Mouse (Mus musculus): ENCODE measurements around the gene Ephb2.

Ephb2 gene

DNA sequence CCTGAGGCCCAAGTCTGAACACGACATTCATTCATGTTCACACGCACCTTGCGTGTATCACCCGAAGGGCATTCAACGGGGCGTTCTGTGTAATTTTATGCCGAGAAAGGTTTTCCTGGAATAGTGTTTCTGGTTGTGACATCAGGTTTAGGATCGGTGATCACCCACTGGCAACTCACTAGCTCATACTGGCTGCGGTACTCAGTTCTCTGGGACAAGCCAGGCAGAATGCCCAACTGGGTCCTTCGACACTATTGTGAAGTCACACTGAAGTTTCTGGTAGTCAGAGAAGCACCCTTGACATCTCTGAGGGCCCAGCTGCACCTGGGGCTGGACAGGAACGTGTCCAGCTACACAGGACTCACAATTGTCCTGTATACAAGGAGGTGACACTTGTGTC is 132.4 kb downstream of the Ephb2 start:
- DNase-seq (ENCODE audit: low spot score in 2 of 2): no peak

DNA sequence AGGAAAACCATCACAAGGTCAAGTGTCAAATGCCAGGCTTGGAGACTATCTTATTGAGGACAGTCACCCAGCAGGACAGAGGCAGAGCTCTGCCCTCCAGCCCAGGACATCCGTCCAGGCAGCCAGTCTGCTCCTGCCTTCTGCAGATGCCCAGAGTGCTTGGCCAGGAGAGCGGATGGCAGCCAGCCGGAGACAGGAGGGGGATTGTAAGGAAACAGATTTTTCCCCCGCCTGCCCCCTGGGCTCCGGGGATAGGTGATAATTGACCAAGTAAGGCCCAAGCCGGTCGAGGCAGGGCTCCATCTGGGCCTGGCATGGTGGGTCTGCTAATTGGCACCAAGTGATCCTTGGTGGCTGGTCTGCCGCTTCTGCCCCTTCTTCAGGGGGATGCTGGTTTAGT is 133.3 kb downstream of the Ephb2 start:
- DNase-seq (ENCODE audit: low spot score in 2 of 2): no peak

DNA sequence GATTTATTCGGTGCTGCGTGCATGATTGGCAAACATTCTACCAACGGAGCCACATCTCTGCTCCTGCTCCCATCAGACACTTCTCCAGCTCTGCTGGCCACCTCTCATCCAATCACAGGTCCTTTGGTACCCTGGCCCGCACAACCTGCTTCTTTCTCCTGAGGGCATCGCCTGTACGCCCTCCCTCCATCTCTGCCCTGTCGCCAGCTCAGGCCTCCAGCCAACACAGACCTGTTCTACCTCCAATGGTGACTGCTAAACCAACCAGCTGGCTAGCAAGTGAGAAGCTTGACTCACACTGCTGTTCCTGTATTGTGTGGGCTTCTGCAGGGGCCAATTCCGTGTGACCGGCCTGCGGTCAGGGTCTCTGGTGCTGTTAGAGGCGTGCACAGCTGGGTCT is 134.6 kb downstream of the Ephb2 start:
- DNase-seq (ENCODE audit: low spot score in 2 of 2): no peak

DNA sequence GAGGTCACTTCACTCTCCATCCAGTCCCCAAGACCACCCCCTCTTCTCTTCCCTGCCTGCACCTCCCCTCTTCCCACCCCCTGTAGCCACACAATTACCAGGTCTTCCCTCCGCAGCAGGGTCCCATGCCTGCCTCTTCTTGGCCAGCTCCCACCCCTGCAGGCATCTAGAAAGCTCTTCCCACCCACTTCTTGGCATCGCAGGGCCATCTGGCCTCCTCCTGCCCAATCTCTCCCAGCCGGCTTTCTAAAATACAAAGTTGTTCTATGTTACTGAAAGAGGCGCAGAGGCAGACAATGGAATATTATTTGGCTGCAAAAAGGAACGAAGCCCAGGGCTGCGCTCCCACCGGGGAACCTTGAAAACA is 136.7 kb downstream of the Ephb2 start:
- DNase-seq (ENCODE audit: low spot score in 2 of 2): no peak

DNA sequence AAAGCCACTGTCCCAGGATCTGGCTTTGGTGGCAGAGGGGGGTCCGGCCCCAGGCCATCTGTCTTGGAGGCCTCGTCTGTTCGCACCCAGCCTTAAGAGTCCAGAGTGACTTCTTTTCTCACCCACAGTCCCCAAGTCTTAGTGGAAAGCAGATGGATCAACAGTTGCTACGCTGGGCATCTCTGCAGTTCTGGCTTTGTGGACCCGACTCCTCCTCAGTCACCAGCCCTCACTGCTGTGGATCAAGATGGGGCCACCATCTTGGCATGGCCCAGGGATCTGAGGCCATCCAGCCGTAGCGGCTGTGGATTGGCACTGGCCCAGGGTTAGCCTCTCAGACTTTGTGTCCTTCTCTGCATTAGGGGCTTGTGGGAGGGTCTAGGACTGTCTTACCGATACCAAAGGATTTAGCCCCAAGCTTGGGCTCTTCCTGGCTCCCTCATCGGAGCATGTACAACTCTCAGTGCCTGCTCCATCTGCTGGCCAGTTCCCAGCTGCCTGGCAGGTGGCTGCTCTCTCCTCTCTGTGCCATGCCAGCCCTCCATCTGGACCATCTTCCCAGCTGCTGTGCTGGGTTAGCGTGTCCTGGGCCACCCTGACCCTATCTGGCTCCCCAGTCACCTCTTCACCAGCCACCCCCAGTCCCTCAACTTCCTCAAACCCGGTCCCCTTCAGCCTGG is 137.2 kb downstream of the Ephb2 start:
- DNase-seq (ENCODE audit: low spot score in 2 of 2): no peak

DNA sequence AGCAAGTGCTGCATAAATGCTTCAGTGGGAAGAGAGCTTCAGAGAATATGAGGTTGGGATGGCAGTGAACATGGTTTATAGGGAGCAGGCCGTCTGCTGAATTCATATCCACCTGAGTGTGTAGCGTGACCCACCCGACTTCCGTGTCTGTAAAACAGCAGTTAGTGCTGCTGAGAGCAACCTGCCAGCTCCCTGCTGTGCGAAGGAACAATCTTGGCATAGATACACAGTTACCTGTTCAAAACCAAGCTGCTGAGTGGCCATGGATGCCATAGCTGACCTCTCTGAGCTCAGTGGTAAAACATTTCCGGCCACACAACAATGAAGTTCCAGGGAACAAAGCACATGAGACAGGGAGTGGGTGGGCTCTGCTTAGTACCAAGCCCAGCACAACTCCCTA is 138.5 kb downstream of the Ephb2 start:
- no peak for DNase-seq (ENCODE audit: low spot score in 2 of 2)

DNA sequence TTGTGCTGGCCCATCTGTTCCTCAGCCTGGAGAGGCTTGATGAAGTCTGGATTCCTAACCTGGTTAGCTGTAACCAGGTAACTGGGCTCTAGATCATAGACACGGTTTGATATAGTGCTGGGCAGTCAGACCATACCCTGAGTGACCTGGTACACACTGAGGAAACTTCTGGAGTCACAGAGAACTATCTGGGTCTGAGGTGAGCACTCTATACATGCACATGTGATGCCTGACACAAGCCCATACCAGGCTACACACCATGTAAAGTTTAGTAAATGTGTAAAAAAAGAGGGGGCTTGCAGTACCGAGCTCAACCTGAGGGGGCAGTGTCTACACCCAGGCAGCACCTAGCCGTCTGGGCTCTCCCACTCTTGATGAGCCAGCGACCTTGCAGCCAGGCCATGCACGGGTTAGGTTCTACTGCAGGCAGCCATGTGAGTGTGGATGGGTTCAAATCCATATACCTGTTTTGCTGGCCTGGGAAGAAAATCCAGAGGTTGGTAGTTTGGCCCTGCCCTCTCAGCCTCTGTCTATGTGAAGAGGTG is 139.3 kb downstream of the Ephb2 start:
- peak; percentile 26 to 39 for DNase-seq (ENCODE audit: low spot score in 2 of 2)

DNA sequence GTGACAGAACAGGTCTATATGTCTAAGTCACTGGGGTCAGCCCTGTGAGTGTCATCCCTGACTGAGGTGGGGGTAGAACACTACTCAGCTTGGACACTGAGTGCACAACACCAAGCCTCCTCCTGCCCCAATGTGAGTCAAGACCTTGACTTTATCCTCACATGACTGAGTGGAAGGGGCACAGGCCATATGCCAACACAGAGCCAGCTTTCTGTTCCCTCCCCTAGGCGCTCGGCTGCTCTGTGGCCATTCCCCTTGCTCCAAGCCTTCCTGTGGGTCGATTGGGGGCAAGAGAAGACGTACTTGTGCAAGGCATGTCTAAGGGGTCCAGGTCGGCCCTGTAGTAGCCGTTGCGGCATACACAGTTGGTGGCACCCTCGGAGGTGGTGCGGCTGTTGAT is 140.1 kb downstream of the Ephb2 start:
- DNase-seq (ENCODE audit: low spot score in 2 of 2): no peak

DNA sequence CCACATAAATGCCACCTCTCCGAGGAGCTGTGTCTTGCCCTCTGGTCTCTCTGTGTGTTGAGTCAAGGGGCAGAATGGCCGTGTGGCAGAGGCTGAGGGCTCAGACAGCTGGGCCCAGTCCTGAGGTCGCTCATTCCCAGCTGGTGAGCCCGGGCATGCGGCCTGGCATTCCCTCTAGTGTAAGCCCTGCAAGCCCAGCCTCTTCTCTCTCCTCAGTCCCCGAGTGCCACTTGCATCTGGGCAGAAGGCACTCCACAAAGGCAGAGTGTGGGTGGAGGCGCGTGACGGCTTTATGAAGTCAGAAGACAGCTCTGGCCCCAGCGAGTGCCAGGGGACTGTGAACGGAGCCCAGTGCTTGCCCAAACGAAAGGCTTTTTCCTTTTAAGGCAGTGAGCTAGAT is 145.8 kb downstream of the Ephb2 start:
- no peak for DNase-seq (ENCODE audit: low spot score in 2 of 2)

DNA sequence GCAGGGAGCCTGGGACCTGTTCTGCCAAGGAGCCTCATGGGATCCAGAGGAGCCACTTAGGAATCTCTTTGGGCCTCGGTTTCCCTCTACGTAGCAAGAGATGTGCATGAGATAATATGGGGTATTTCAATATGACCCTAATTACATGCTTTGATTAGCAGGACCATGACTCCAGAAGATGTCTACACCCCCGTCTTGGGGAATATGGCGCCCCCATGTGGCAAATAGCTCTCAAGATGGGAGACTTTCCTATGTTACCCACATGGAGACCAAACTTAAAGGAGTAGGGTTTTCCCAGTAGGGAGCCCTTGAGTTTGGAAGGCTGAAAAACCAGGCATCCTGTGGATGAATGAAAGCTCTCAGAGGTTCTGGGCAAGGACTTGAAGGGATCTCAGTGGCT is 147.7 kb downstream of the Ephb2 start:
- DNase-seq (ENCODE audit: low spot score in 2 of 2): no peak

DNA sequence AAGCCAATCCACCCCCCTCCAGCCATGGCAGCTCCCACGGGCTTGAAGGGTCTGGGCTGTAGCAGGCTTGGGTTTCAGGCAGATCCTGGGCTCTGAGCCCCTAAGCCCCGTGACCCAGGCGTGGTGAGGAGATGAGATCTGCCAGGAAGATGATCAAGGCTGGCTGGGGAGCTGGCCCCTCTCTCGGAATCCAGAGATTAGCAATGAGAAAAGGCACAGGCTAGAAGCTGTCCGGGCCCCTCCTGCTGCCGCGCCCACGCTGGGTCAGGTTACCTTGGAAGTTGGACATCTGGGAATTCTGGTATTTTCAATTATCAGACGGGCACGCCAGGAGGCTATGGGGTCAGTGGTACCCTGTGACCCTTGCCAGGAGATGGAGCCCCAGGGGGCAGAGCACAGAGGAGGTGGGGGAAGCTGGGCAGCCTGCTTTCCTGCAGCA is 150.3 kb downstream of the Ephb2 start:
- DNase-seq (ENCODE audit: low spot score in 2 of 2): peak in 1 of 2 experiments; percentile 9

DNA sequence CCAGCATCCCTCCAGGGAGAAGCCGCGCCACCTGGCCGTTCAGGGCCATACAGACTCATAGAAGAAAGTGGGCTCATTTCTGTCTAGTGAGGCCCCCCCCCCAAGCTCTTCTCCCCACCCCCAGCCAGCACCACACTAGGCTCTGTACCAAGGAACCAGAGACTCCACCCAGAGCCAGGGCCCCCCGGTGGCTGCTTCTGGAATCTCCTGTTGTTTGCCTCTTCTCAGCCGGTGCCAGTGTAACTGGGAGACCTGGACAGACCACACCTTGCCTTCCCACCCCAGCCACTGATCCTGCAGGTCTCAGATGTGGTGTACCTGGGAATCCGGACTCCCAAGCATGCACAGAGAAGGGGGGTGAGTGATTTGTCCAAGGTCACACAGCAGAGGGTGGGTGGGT is 151.3 kb downstream of the Ephb2 start:
- DNase-seq (ENCODE audit: low spot score in 2 of 2): no peak

DNA sequence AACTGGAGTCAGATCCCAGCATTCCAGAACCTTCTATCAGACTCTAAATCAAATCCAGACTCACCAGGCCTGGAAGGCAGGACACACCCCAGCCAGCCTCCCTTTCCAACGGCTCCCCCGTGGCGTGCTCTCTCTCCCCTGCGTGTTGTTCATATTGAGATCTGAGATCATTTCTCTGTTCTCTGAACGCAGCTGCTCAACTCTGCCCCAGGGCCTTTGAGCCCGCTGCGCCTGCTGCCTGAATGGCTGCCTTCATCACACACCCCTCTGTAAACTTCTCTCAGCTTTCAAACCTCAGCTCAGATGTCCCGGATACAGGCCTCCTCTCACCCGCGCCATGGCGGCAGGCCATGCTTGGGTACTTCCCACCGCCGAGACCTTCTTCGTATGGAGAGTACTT is 155.1 kb downstream of the Ephb2 start:
- no peak for DNase-seq (ENCODE audit: low spot score in 2 of 2)

DNA sequence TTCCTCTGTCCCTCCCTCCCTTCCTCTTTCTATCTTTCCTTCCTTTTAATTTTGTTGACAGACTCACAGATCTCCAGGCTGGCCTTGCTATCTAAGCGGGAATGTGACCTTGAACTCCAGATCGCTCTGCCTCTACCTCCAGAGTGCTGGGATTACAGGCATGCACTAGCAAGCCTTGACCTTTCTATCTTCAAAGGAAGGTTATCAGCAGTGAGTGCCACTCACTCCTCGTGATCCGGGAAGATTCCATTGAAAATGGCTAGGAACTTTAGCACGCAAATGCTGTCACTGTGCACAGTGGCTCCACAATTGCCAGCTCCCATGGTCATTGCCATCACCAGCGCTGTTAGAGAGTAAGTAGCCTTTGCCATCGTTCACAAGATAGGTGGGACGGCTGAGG is 156.6 kb downstream of the Ephb2 start:
- DNase-seq (ENCODE audit: low spot score in 2 of 2): no peak

DNA sequence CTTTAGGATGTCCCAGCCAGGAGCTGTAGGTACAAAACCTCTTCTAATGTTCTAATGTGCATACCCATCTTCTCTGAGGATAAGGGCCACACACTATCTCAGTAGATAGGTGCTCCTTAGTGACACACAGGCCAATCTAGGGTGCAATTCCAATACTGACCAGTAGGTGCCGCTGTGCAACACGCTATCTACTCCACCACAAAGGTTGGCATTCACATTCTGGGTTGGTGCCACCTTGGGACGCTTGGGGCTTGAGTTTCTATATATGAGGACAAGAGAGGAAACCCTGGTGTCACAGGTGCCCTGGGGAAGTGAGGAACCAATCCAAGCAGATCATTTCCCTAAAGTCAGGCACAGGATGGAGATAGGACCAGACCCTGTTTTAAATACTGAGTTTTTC is 157.3 kb downstream of the Ephb2 start:
- DNase-seq (ENCODE audit: low spot score in 2 of 2): peak; percentile 72 to 81

DNA sequence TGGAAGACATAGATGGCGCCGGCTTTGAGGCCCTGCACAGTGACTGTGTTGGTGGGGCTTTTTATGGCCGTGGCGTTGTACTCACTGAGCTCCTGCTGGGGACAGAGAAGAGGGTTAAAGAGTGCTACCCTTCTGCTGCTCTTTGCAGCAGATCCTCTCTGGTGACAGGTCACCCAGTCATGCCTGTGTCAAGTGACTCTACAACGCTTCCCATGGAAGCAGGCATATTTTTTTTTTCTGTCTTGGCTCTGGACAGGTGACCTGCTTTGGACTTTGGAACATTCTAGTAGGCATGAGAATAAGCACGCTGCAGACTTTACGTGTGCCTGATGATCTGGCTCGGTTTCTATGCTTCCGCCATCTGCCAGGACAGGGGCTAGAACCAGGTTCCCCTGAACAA is 160.3 kb downstream of the Ephb2 start:
- no peak for DNase-seq (ENCODE audit: low spot score in 2 of 2)

DNA sequence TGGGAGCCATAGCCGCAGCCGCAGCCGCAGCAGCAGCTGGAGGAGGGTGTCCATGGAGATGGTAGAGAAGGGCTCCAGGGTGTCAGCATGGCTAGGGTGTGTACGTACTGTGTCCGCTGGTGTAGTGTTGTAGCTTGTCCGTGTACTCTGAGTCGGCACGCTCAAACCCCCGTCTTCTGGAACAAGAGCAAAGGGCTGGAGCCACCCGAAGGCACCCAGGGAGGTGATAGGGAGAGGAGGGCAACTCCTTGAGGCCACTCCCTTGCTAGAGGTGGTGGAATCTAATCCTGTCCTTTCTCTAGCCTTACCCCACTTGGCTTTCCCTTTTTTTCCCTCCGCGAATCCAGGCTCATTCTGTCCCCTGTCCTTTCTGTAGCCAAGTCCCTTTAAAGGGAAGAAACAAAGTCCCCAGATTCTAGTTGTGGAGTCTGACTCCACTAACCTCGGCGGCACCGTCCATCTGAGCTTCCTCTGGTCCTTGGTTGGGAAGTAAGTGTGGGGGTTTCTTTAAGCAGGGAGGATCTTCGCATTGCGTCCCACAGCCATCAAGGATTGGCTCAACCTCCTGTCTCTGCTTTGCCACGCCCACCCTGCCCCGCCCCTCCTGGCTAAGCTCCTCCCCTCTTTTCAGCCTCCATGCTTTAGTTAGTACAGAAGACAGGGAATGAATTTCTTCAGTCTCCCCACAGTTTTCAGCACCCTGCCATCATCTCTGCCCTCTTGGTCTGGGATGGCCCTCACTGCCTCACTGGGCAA is 163.3 kb downstream of the Ephb2 start:
- DNase-seq (ENCODE audit: low spot score in 2 of 2): no peak

DNA sequence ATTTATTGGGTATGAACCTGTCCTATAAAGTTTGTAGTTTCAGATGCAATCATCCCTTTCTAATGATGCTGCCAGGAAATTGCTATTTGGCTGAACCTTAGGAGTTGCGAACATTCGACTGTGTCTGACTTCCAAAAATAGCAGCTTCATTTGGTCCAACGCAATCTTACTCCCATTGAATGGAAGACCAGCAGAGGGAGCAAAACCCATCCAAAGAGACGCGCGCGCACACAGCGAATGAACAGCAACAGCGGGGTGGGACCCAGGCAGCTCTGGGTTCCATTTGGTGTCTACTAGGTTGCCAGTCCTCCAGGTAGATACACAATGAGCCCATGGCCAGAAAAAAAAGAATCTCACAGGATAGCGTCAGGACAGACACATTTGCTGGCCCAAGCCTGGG is 168.0 kb downstream of the Ephb2 start:
- DNase-seq (ENCODE audit: low spot score in 2 of 2): no peak

DNA sequence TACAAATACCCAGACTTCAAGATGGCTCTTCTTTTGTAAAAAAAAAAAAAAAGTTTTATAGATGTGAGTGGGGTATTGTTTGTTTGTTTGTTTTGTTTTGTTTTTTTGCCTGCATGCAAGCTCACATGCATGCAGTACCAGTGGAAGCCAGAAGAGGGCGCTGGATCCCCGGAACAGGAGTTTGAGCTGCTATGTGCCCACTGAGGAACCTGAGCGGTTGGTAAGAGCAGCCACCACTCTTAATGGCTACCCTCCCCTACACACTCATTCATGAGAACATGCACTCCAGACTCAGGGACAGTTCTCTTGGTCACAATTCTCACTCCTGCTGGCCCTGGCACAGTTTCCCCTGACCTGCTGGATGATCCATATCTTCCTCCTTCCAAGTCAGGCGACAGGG is 169.8 kb downstream of the Ephb2 start:
- no peak for DNase-seq (ENCODE audit: low spot score in 2 of 2)

DNA sequence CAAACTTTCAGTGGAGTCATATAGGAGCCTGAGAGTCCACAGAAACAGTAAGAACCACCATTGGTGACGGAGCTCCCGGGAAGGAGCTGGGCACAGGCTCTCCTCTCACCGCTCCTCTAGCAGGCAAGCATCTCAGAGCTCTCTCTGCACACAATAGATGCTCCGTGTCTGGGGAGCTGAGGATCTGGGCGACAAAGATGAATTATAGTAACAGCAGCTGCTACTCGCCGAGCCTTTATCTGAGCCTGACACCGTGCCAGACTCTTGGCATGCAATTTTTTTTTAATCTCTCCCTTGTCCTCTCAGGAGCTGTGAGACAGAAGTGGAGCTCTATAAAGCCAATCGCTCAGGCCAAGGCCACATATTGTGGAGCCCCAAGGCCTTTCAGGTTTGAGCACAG is 170.7 kb downstream of the Ephb2 start:
- no peak for DNase-seq (ENCODE audit: low spot score in 2 of 2)

DNA sequence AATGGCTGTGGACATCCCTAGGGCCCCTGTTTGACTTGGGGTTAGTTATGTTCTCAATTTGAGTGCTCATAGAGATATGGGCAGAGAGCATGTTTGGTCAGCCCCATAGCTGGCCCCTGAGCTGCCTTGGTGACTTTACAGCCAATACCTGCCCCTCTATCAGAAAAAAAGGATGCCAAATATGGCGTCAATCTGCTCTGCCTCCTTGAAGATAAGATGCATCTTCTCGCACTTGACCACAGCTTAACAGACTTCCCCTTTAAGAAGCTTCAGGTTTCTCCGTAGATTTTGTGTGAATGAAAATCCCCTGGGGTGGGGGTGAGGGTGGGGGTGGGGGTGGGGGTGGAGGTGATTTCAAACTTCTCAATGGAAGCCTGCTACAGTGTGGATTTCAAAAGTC is 177.9 kb downstream of the Ephb2 start:
- no peak for DNase-seq (ENCODE audit: low spot score in 2 of 2)

DNA sequence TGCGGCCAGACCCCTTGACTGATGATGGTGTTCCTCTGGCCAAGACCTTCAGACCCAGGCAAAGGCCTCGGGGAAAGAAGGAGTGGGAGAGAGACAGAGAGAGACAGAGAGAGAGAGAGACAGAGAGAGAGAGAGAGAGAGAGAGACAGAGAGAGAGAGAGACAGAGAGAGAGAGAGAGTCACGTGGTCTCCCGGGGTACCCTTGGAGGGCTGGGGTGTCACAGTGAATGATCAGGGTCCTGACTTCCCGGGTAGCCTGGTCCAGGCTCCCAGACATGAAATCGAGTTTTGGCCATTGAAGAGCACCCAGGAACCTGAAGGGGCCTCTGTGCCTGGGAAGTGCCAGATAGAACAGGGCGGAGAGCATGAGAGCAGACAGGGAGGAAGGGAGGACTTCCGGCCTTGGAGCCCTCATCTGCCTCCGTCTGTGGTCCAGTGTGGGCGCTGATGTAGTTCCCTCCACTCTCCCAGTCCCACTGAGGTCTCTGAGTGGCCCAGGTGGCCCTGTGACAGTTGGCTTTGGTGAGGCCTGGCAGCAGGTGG is 182.0 kb downstream of the Ephb2 start:
- DNase-seq (ENCODE audit: low spot score in 2 of 2): no peak

DNA sequence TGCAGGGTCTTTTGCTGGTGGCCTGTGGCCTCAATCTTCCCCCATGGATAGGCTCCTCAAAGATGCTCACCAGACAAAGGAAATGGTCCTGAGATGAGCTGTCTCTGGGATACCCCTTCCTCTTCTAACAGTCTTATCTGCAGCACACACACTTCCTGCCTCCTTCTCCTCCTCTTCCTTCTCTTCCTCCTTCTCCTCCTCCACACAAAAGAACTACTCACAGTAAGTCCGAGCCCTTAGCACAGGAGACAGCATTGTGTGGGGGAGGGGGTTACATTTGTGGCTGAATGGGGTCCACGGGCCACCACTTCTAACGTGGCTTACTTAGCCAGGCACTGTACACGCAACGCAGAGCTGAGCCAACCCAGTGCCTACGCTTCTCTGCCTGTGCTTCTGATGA is 182.8 kb downstream of the Ephb2 start:
- DNase-seq (ENCODE audit: low spot score in 2 of 2): no peak
